ENCODE assay signal across 13 mouse cellular contexts in the genomic region with DNA sequence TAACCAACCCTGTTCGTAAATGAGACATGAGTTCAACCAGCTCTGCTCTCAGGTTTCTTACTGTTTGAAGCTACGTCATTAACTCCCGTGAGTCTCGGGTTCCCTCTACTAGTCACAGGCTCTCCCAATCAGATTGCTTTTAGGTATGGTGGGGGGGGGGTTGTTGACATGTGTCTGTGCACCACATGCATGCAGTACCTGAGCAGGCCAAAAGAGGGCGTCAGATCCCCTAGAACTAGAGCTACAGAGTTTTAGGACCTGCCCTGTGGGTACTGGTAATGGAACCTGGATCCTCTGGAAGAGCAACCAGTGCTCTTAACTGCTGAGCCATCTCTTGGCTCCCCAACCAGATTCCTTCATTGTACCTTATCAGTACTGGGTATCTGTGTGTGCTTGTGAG. TPM values are rescaled to one million over a fixed set of nuclear protein-coding genes. Genes with fewer than 3 reads are reported as not detected.
DNase-seq lines count a peak whose midpoint lies in the region; ATAC-seq lines count a peak whose summit lies in the region.
"Had no signal": no experiment of that assay in that cellular context is flagged by ENCODE, and none has a peak within 500 bp of the region (broad histone marks: within the 10 kb centered on the region; RNA-seq: fewer than 3 reads in every experiment).

No protein-coding gene starts in this region.

- no peaks in the 10 kb centered on the region for H3K27me3 ChIP-seq in midbrain, embryonic 16.5 days (ENCODE audit: control insufficient read depth, insufficient read depth, low read depth, low read length)
- H3K27me3 ChIP-seq: heart, embryonic 15.5 days; hindbrain, embryonic 15.5 days; liver, embryonic 15.5 days had no signal

- no peak overlapping the region for H3K4me3 ChIP-seq in midbrain, embryonic 16.5 days (ENCODE audit: low read depth, low read length)
- H3K4me3 ChIP-seq: heart, embryonic 15.5 days; hindbrain, embryonic 15.5 days; liver, embryonic 15.5 days had no signal

- H3K27ac ChIP-seq in midbrain, embryonic 16.5 days (ENCODE audit: low read length) = no peak overlapping the region
- H3K27ac ChIP-seq: heart, embryonic 15.5 days; hindbrain, embryonic 15.5 days; liver, embryonic 15.5 days had no signal

- DNase-seq in heart, adult 11 months = peak; percentile 61
- DNase-seq in heart, adult 18-20 months = no peak
- peak; percentile 9 for DNase-seq in 416B (ENCODE audit: low read depth)
- peak; percentile 88 for DNase-seq in ES-CJ7 (ENCODE audit: low read depth, low spot score)
- no peak for DNase-seq in urinary bladder, postnatal 14 days (ENCODE audit: low spot score)
- DNase-seq: adrenal gland, postnatal 25 days; cerebellum, adult 11 months; gastrocnemius, postnatal 36 days had no signal

- no peak overlapping the region for H3K4me2 ChIP-seq in midbrain, embryonic 16.5 days (ENCODE audit: low read length)
- H3K4me2 ChIP-seq: heart, embryonic 15.5 days; hindbrain, embryonic 15.5 days; liver, embryonic 15.5 days had no signal

- WGBS in midbrain, embryonic 16.5 days = 79% methylated on average over 5 of the region's 5 CpGs

- no peaks in the 10 kb centered on the region for H3K9me3 ChIP-seq in midbrain, embryonic 16.5 days (replicated peaks; ENCODE audit: control insufficient read depth, low read length, poor library complexity, severe bottlenecking)
- H3K9me3 ChIP-seq: heart, embryonic 15.5 days; hindbrain, embryonic 15.5 days; liver, embryonic 15.5 days had no signal

- 0 out of 2 replicates have a peak, but pooled peaks have one; percentile 37 for ATAC-seq in megakaryocyte-erythroid progenitor cell, adult 5-6 weeks (replicated peaks; ENCODE audit: low FRiP score, low TSS enrichment, poor library complexity, severe bottlenecking)
- no peak for ATAC-seq in midbrain, embryonic 16.5 days

- H3K36me3 ChIP-seq in midbrain, embryonic 16.5 days (ENCODE audit: control insufficient read depth, insufficient read depth, low read length) = no peaks in the 10 kb centered on the region
- H3K36me3 ChIP-seq: heart, embryonic 15.5 days; hindbrain, embryonic 15.5 days; liver, embryonic 15.5 days had no signal

- H3K9ac ChIP-seq in midbrain, embryonic 16.5 days (ENCODE audit: low read depth, low read length) = no peak overlapping the region
- H3K9ac ChIP-seq: heart, embryonic 15.5 days; hindbrain, embryonic 15.5 days; liver, embryonic 15.5 days had no signal

- no peaks in the 10 kb centered on the region for H3K4me1 ChIP-seq in midbrain, embryonic 16.5 days (ENCODE audit: control insufficient read depth, insufficient read depth, low read length)
- H3K4me1 ChIP-seq: heart, embryonic 15.5 days; hindbrain, embryonic 15.5 days; liver, embryonic 15.5 days had no signal

RNA-seq across cellular contexts. Expression of a gene that starts 29.1 kb away (rescaled TPM):
- 1 to 10 TPM; 1.8 to 2.7 TPM for total RNA-seq in heart, adult 18-20 months (2021)
- 4.1 and 10.1 TPM in 2 replicates for total RNA-seq in megakaryocyte-erythroid progenitor cell, adult 5-6 weeks (2014; fragmentation: Nextera tagmentation)
- 6.3 and 10.2 TPM in 2 replicates for total RNA-seq in megakaryocyte-erythroid progenitor cell, adult 5-6 weeks (2017)
- 39.4 and 41.0 TPM in 2 replicates for polyA plus RNA-seq in midbrain, embryonic 16.5 days (2015; fragmentation: Nextera tagmentation; extraction: Ambion mirVana)

RNA-seq across cellular contexts. Expression of a gene that starts 32.3 kb away (rescaled TPM):
- total RNA-seq in heart, adult 18-20 months (2021) = under 1 TPM in 1 of 2 experiments, not detected in 1; 0.39 TPM
- 0.42 and 1.7 TPM in 2 replicates for total RNA-seq in megakaryocyte-erythroid progenitor cell, adult 5-6 weeks (2014; fragmentation: Nextera tagmentation)
- total RNA-seq in megakaryocyte-erythroid progenitor cell, adult 5-6 weeks (2017) = 0.27 and 0.33 TPM in 2 replicates
- 180 and 230 TPM in 2 replicates for polyA plus RNA-seq in midbrain, embryonic 16.5 days (2015; fragmentation: Nextera tagmentation; extraction: Ambion mirVana)

RNA-seq across cellular contexts. Expression of a gene that starts 57.2 kb away (rescaled TPM):
- total RNA-seq in heart, adult 18-20 months (2021) = 10 to 100 TPM; 23.8 to 31.3 TPM
- 35.0 and 48.5 TPM in 2 replicates for total RNA-seq in megakaryocyte-erythroid progenitor cell, adult 5-6 weeks (2014; fragmentation: Nextera tagmentation)
- total RNA-seq in megakaryocyte-erythroid progenitor cell, adult 5-6 weeks (2017) = 20.3 and 60.7 TPM in 2 replicates
- 57.4 and 64.5 TPM in 2 replicates for polyA plus RNA-seq in midbrain, embryonic 16.5 days (2015; fragmentation: Nextera tagmentation; extraction: Ambion mirVana)

Comparison
In these comparisons a context has a peak if more than half of its experiments do, and no peak if none do; other contexts are left out.
1. DNase-seq: peak in heart, adult 11 months (single experiment), 416B (single experiment) and ES-CJ7 (single experiment); none in heart, adult 18-20 months (0 of 2) and urinary bladder, postnatal 14 days (single experiment).